Mouse (Mus musculus) embryonic fibroblast, embryonic 13.5 days (primary cell): ENCODE results near the gene Frmd4a. TPM values are rescaled to one million over a fixed set of nuclear protein-coding genes. Genes with fewer than 3 reads are reported as not detected.

Experiments
- H3K27ac ChIP-seq: 2 replicates; pipeline ENCODE4 v1.5.1; 2012; ENCODE audit warnings: low read length, control low read depth, inconsistent platforms; ENCODE audit not compliant: insufficient read depth
- H3K4me1 ChIP-seq: 2 replicates; pipeline ENCODE4 v1.6.1; 2011; ENCODE audit warnings: low read length; ENCODE audit not compliant: control insufficient read depth, insufficient read depth
- H3K4me3 ChIP-seq: 2 replicates; pipeline ENCODE4 v1.5.1; 2011; ENCODE audit warnings: mild to moderate bottlenecking, control low read depth, low read length; ENCODE audit not compliant: insufficient read depth
- CTCF ChIP-seq: IDR thresholded peaks from 2 replicates; pipeline ENCODE4 v1.5.1; 2011; ENCODE audit warnings: mild to moderate bottlenecking, control low read depth, low read length, moderate library complexity, borderline replicate concordance; ENCODE audit not compliant: insufficient read depth
- POLR2A ChIP-seq: IDR thresholded peaks from 2 replicates; pipeline ENCODE4 v1.6.1; 2011; ENCODE audit warnings: low read depth, mild to moderate bottlenecking, control low read depth, low read length, moderate library complexity
- polyA plus RNA-seq: library from polyadenylated mRNA; stranded (reverse); fragments of >200 nt; gene quantifications from 2 replicates; pipeline ENCODE4 v1.2.4, GENCODE M21; 2011; ENCODE audit warnings: low read depth; ENCODE audit not compliant: missing spikeins, insufficient read length

Gene Frmd4a
- polyA plus RNA-seq, 1 experiment, result 66.9 TPM

- no peak overlapping the region for H3K4me3 ChIP-seq
- TF ChIP-seq POLR2A, result no peak
- no peak for TF ChIP-seq CTCF
- H3K27ac ChIP-seq, result no peak overlapping the region
Measured at GRCm38 (mm10) chr2:4262667-4263066, 245.2 kb downstream of the Frmd4a start.

GRCm38 (mm10) chr2:4267377-4267776 lies 249.9 kb downstream of the Frmd4a start:
- Histone ChIP-seq H3K4me1 (no peaks in the 10 kb centered on the region), H3K4me3 (no peak overlapping the region), H3K27ac (no peak overlapping the region)
- TF ChIP-seq POLR2A (no peak), CTCF (no peak)

More at GRCm38 (mm10) chr2:4262667-4263066, 245.2 kb downstream of the Frmd4a start:
- no peaks in the 10 kb centered on the region for H3K4me1 ChIP-seq

GRCm38 (mm10) chr2:4282777-4283176 lies 265.3 kb downstream of the Frmd4a start:
- TF ChIP-seq POLR2A (no peak), CTCF (no peak)
- no peak overlapping the region for H3K27ac ChIP-seq
- peaks cover 4% of the 10 kb centered on the region; the same call in 1 of the 2 replicates for H3K4me1 ChIP-seq
- H3K4me3 ChIP-seq, result no peak overlapping the region

GRCm38 (mm10) chr2:4285693-4286291 lies 268.3 kb downstream of the Frmd4a start:
- H3K4me3 ChIP-seq, result no peak overlapping the region
- H3K27ac ChIP-seq, result no peak overlapping the region
- TF ChIP-seq POLR2A, result no peak
- no peak for TF ChIP-seq CTCF
- H3K4me1 ChIP-seq, result peaks cover 4% of the 10 kb centered on the region; the same call in 1 of the 2 replicates

GRCm38 (mm10) chr2:4286390-4286901 lies 268.9 kb downstream of the Frmd4a start:
- H3K27ac ChIP-seq, result peak overlapping the region; percentile 32
- TF ChIP-seq POLR2A (no peak), CTCF (no peak)
- H3K4me1 ChIP-seq, result peaks cover 4% of the 10 kb centered on the region; the same call in 1 of the 2 replicates
- H3K4me3 ChIP-seq, result no peak overlapping the region

GRCm38 (mm10) chr2:4290475-4290874 lies 273.0 kb downstream of the Frmd4a start:
- 0 out of 2 replicates have a peak, but pooled peaks cover 4% of the 10 kb centered on the region for H3K4me1 ChIP-seq
- H3K27ac ChIP-seq, result no peak overlapping the region
- H3K4me3 ChIP-seq, result no peak overlapping the region
- no peak for TF ChIP-seq CTCF
- no peak for TF ChIP-seq POLR2A

GRCm38 (mm10) chr2:4291100-4291499 lies 273.6 kb downstream of the Frmd4a start:
- H3K4me3 ChIP-seq, result no peak overlapping the region
- H3K27ac ChIP-seq, result peak overlapping the region; percentile 9; the same call in 1 of the 2 replicates
- 0 out of 2 replicates have a peak, but pooled peaks cover 4% of the 10 kb centered on the region for H3K4me1 ChIP-seq
- TF ChIP-seq POLR2A (no peak), CTCF (no peak)

GRCm38 (mm10) chr2:4291671-4292070 lies 274.2 kb downstream of the Frmd4a start:
- Histone ChIP-seq H3K4me3 (no peak overlapping the region), H3K27ac (peak overlapping the region; percentile 9; the same call in 1 of the 2 replicates)

GRCm38 (mm10) chr2:4293726-4294125 lies 276.2 kb downstream of the Frmd4a start:
- Histone ChIP-seq H3K4me3 (no peak overlapping the region), H3K27ac (no peak overlapping the region), H3K4me1 (peaks cover 8% of the 10 kb centered on the region)
- no peak for TF ChIP-seq CTCF
- TF ChIP-seq POLR2A, result no peak

More at GRCm38 (mm10) chr2:4291671-4292070, 274.2 kb downstream of the Frmd4a start:
- H3K4me1 ChIP-seq, result 0 out of 2 replicates have a peak, but pooled peaks cover 3% of the 10 kb centered on the region
- no peak for TF ChIP-seq POLR2A
- no peak for TF ChIP-seq CTCF

GRCm38 (mm10) chr2:4295641-4296040 lies 278.1 kb downstream of the Frmd4a start:
- no peak overlapping the region for H3K27ac ChIP-seq
- TF ChIP-seq POLR2A (no peak), CTCF (no peak)
- peaks cover 13% of the 10 kb centered on the region for H3K4me1 ChIP-seq
- H3K4me3 ChIP-seq, result no peak overlapping the region

- no peak for TF ChIP-seq POLR2A
- no peak for TF ChIP-seq CTCF
- no peak overlapping the region for H3K27ac ChIP-seq
- H3K4me3 ChIP-seq, result no peak overlapping the region
- H3K4me1 ChIP-seq, result peaks cover 13% of the 10 kb centered on the region
Measured at GRCm38 (mm10) chr2:4296881-4297280, 279.4 kb downstream of the Frmd4a start.
